Mouse (Mus musculus): Measurements from ENCODE around the gene Olig3. TPM values are rescaled to one million over a fixed set of nuclear protein-coding genes. Genes with fewer than 3 reads are reported as not detected.
"Not testable (repeated sequence)": the region's sequence is repeated elsewhere in the genome, so short reads cannot be mapped to it uniquely, and the experiment has no call there.

Gene Olig3
- total RNA-seq, 2 experiments from 2014 or later, result not detected

- no peak for DNase-seq (ENCODE audit: low spot score in 2 of 2)
Observed at GRCm38 (mm10) chr10:19361539-19362293, 5.4 kb downstream of the Olig3 start.

GRCm38 (mm10) chr10:19362294-19362590, 5.9 kb downstream of the Olig3 start:
- no peak for DNase-seq (ENCODE audit: low spot score in 2 of 2)

- no peak for DNase-seq (ENCODE audit: low spot score in 2 of 2)
Observed at GRCm38 (mm10) chr10:19362861-19363260, 6.5 kb downstream of the Olig3 start.

DNA sequence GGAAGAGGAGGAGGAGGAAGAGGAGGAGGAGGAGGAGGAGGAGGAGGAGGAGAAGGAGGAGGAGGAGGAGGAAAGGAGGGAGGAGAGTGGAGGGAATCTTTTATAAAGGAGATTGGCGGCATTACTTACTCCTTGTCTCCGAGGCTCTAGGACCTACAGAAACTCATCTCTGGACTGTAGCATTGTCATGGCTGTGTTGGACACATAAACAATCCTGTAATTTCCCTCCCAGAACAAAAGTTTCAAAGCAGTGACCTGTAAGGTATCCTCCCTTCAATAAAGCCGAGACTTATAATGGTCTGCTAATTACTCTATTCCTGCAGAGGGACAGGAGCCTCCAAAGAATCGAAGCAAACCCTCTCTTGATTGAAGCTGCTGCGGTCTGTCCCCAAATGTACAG, 7.0 kb downstream of the Olig3 start:
- DNase-seq (ENCODE audit: low spot score in 2 of 2), result no peak

GRCm38 (mm10) chr10:19369143-19369542, 12.8 kb downstream of the Olig3 start:
- no peak for DNase-seq (ENCODE audit: low spot score in 2 of 2)

DNA sequence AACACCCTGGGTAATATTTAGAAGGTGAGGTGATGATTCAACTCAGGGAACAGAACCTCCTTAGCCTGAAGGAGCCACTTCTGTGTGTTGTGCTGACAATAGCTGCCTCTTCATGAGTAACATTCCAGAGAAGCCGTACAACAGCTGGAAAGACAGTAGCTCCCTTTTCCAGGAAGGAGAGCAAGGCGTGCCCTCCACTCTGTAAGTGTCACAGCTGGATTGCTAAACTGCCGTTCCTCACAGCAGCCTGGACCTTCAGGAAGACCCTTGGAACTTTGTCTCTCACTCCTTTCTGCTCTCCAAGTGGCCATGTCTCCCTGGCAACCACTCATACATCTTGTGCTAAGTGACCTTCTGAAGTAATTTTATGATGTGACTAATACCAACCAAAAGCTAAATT, 13.8 kb downstream of the Olig3 start:
- no peak for DNase-seq (ENCODE audit: low spot score in 2 of 2)

DNA sequence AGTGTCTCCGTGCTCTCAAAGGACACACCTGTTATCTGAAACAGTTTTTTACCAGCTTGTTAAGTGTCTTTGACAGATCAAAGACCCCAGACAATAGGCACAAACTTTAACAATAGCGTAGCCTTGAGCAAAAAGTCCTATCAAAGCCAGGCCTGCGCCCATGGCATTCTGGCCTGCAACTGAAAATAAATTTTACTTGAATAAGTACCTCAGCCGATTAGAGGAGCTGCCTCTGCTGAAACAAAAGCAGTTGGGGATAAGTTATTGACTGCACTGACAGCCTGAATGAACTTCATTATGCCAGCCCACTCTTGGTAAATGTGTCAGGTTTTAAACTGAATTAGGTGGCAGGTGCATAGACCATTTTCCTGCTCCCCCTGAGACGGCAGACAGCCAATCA, 15.9 kb downstream of the Olig3 start:
- no peak for DNase-seq (ENCODE audit: low spot score in 2 of 2)

DNA sequence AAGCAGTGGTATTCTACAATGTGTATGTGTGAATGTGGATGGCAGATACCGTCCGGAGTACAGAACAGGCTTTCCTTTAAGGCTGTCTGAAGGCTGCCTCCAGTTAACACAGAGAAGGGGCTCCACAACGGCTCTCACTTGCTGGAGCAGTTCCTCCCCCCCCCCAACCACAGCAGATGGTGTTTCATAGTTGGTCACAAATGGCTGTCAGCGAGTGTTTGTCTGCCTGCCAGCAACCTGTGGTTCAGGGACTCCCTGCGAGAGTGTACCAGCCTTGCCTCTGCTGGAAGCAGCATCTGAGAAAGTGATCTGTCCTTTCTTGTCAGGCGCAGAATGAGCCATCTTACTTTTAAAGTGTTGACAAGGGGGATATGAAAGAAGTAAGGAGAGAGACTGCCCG, 17.5 kb downstream of the Olig3 start:
- peak in 1 of 2 experiments; percentile 45 for DNase-seq (ENCODE audit: low spot score in 2 of 2)

DNA sequence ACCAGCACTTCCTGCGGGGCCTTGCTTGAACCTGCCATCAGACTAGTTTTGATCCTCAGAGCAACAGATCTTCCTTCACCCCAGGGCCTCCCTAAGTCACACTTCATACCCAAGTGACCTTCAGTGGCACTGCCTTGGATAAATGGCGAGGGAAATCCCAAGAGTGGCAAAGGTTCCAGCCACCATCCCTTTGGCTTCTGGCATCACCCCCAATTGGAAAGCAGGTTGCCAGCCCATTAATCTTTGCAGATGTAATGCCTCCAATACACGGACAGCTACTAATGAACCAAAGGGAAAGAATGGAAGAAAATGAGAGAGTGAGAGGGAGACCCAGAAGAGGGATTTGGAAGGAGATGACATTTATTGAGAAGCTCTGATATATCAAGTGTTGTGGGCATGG, 18.0 kb downstream of the Olig3 start:
- no peak for DNase-seq (ENCODE audit: low spot score in 2 of 2)

DNA sequence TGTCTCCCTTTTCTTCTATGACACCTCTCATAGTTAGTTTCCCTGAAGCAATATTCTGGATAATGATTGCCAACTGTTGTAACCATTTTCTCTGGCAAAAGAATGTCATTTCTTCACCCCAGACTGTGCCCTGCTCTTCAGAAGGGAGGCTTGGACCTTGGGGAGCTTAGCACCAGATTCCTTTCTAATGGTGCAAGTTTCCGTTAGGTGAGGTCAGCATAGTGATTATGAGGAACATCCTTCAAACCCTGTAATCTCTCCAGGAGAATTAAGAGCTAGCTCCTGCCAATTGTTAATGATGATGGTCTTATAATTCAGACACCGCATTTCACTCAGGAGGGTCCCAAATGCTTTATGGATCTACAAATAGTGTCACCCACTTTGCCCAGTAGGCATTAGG, 19.5 kb downstream of the Olig3 start:
- no peak for DNase-seq (ENCODE audit: low spot score in 2 of 2)

GRCm38 (mm10) chr10:19380971-19381370, 24.6 kb downstream of the Olig3 start:
- not testable (repeated sequence) for DNase-seq (ENCODE audit: low spot score in 2 of 2)

- DNase-seq (ENCODE audit: low spot score in 2 of 2), result no peak
Observed at GRCm38 (mm10) chr10:19384176-19384575, 27.8 kb downstream of the Olig3 start.

- no peak for DNase-seq (ENCODE audit: low spot score in 2 of 2)
Observed at GRCm38 (mm10) chr10:19391819-19392218, 35.5 kb downstream of the Olig3 start.

DNA sequence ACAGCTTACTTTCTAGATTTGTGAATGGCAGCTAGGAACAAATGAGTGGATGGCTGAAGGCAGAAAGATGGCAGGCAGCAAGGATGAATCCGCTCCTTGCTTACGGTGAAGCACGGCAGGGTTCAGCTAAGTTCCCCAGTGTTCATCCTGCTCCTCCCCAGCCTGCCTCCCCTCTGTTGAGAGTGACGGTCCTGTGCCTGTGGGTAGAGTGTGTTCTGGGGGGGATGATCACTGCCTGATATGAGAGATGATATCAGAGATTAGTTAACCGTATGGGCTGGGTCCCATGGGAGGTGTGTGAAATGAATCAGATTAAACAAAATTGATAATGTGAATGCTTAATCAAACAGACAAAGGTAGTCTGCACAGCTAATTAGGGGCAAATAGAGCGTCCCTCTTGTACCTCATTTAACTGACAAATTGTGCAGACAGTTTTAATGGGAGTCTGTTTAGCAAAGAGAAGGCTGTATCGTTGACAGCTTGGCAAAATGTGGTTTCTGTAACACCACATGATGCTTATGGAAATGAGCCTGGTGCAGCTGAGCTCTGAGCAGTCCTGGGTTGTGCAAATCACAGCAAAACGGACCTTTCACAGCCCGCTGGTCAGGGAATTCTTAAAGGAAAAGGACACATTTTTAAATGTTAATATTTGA, 40.3 kb downstream of the Olig3 start:
- peak; percentile 25 to 28 for DNase-seq (ENCODE audit: low spot score in 2 of 2)

DNA sequence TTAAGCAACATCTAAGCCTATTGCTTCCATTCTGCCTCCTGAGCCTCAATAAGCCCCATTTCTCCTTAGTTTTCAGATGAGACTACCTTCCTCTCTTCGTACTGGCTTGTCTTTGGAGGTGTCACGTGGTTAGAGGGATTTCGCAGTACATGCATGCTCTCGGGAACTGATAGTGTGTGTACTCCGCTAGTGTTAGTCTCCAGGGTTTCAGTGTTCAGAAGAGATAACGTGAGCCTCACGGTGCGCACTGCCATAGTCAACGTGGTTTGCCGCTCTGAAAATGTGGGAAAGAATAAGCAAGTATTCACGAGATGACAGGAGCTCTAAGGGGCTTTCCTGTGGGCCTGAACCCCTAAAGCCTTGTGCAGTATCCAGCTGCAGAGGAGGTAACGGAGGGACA, 41.1 kb downstream of the Olig3 start:
- no peak for DNase-seq (ENCODE audit: low spot score in 2 of 2)

- DNase-seq (ENCODE audit: low spot score in 2 of 2), result no peak
Observed at GRCm38 (mm10) chr10:19401136-19401535, 44.8 kb downstream of the Olig3 start.

- DNase-seq (ENCODE audit: low spot score in 2 of 2), result no peak
Observed at GRCm38 (mm10) chr10:19404401-19404800, 48.1 kb downstream of the Olig3 start.

DNA sequence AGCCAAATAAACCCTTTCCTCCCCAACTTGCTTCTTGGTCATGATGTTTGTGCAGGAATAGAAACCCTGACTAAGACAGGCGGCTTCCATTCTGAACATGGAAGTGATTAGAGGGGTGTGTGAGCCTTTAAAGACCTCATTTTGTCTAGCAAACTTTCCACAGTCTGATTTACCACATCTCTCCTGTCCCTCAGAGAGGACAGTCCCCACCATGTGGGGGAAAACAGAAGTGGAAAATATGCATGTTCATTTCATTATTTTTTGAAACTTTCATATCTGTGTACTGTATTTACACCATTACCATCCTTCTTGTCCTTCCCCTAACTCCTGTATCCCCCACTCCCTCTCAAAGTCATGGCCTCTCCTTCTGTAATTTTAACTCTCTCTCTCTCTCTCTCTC, 49.6 kb downstream of the Olig3 start:
- DNase-seq (ENCODE audit: low spot score in 2 of 2), result no peak

DNA sequence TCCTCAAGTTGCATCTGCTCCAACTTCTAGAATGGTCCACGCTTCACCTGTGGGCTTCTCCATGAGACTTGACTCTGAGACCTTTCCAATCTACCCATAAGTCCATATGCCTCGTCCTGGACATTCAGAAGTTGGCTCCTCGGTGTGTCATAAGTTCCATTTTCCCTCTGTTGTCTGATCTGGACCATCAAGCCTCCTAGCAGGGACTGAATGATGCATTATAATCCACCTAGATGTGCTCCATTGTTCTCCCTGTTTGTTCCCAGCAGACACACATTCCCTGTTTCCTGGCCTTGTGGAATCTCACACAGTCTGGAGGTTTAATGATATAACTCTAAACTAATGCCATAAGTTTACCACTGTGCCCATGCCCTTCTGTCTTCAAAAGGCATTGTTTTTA, 50.8 kb downstream of the Olig3 start:
- DNase-seq (ENCODE audit: low spot score in 2 of 2), result no peak

Measured in layer of hippocampus, postnatal 10 days (tissue).